Mouse (Mus musculus): ENCODE data around the gene Bmpr1b. TPM values are rescaled to one million over a fixed set of nuclear protein-coding genes. Genes with fewer than 3 reads are reported as not detected.

The Bmpr1b gene
- total RNA-seq, 2 experiments from 2014 or later = 2.7 to 4.5 TPM

GRCm38 (mm10) chr3:141914588-141914987 is 254.6 kb downstream of the Bmpr1b start:
- no peak for DNase-seq (ENCODE audit: low spot score in 2 of 2)

GRCm38 (mm10) chr3:141909136-141909535 is 260.1 kb downstream of the Bmpr1b start:
- DNase-seq (ENCODE audit: low spot score in 2 of 2) = no peak

- no peak for DNase-seq (ENCODE audit: low spot score in 2 of 2)
Measured at GRCm38 (mm10) chr3:141905903-141906623, 263.2 kb downstream of the Bmpr1b start.

- DNase-seq (ENCODE audit: low spot score in 2 of 2) = no peak
Measured at GRCm38 (mm10) chr3:141900361-141900760, 268.9 kb downstream of the Bmpr1b start.

GRCm38 (mm10) chr3:141899521-141899920 is 269.7 kb downstream of the Bmpr1b start:
- DNase-seq (ENCODE audit: low spot score in 2 of 2) = no peak

GRCm38 (mm10) chr3:141897698-141898097 is 271.5 kb downstream of the Bmpr1b start:
- DNase-seq (ENCODE audit: low spot score in 2 of 2) = no peak

GRCm38 (mm10) chr3:141896870-141897554 is 272.2 kb downstream of the Bmpr1b start:
- DNase-seq (ENCODE audit: low spot score in 2 of 2) = no peak

- no peak for DNase-seq (ENCODE audit: low spot score in 2 of 2)
Measured at GRCm38 (mm10) chr3:141895096-141895495, 274.1 kb downstream of the Bmpr1b start.

GRCm38 (mm10) chr3:141890668-141891067 is 278.6 kb downstream of the Bmpr1b start:
- DNase-seq (ENCODE audit: low spot score in 2 of 2) = no peak

GRCm38 (mm10) chr3:141887476-141888274 is 281.6 kb downstream of the Bmpr1b start:
- DNase-seq (ENCODE audit: low spot score in 2 of 2) = no peak

GRCm38 (mm10) chr3:141884190-141884589 is 285.0 kb downstream of the Bmpr1b start:
- no peak for DNase-seq (ENCODE audit: low spot score in 2 of 2)

- DNase-seq (ENCODE audit: low spot score in 2 of 2) = no peak
Measured at GRCm38 (mm10) chr3:141882496-141882895, 286.7 kb downstream of the Bmpr1b start.

GRCm38 (mm10) chr3:141872337-141873042 is 296.7 kb downstream of the Bmpr1b start:
- no peak for DNase-seq (ENCODE audit: low spot score in 2 of 2)

GRCm38 (mm10) chr3:141871805-141872204 is 297.4 kb downstream of the Bmpr1b start:
- no peak for DNase-seq (ENCODE audit: low spot score in 2 of 2)

GRCm38 (mm10) chr3:141862816-141863461 is 306.3 kb downstream of the Bmpr1b start:
- DNase-seq (ENCODE audit: low spot score in 2 of 2) = peak in 1 of 2 experiments; percentile 16

GRCm38 (mm10) chr3:141857123-141857522 is 312.1 kb downstream of the Bmpr1b start:
- DNase-seq (ENCODE audit: low spot score in 2 of 2) = no peak

GRCm38 (mm10) chr3:141854339-141854738 is 314.9 kb downstream of the Bmpr1b start:
- DNase-seq (ENCODE audit: low spot score in 2 of 2) = no peak

- DNase-seq (ENCODE audit: low spot score in 2 of 2) = no peak
Measured at GRCm38 (mm10) chr3:141850141-141850540, 319.1 kb downstream of the Bmpr1b start.

GRCm38 (mm10) chr3:141849206-141849605 is 320.0 kb downstream of the Bmpr1b start:
- DNase-seq (ENCODE audit: low spot score in 2 of 2) = no peak

GRCm38 (mm10) chr3:141838864-141839263 is 330.4 kb downstream of the Bmpr1b start:
- no peak for DNase-seq (ENCODE audit: low spot score in 2 of 2)

GRCm38 (mm10) chr3:141831135-141831534 is 338.1 kb downstream of the Bmpr1b start:
- no peak for DNase-seq (ENCODE audit: low spot score in 2 of 2)

Data from adrenal gland, postnatal 4 days (tissue).